Mouse (Mus musculus) lung, adult 2 months (tissue): ENCODE measurements at regions not wholly inside any gene's neighbourhood (a gene's known extent, or its start where the extent isn't known, plus 50 kb on each side); places are given as distances from the start of the nearest gene placed in this dataset.

Source experiments
- CTCF ChIP-seq: fragments of 200-500 bp; IDR thresholded peaks from 2 replicates; pipeline ENCODE4 v1.5.1; 2011; ENCODE audit warnings: mild to moderate bottlenecking, low read length, control low read depth; ENCODE audit not compliant: insufficient read depth
- POLR2A ChIP-seq: fragments of 200-500 bp; IDR thresholded peaks from 2 replicates; pipeline ENCODE4 v1.6.1; 2011; ENCODE audit warnings: low read depth, mild to moderate bottlenecking, control low read depth, low read length, borderline replicate concordance; ENCODE audit errors: extremely low read depth

- TF ChIP-seq CTCF (no peak), POLR2A (no peak)
Observed at GRCm38 (mm10) chr10:42107437-42108293, 89.4 kb upstream of the Armc2 start.
